Mouse (Mus musculus) heart, embryonic 16.5 days (tissue): ENCODE measurements around the gene Farsa. TPM values are rescaled to one million over a fixed set of nuclear protein-coding genes. Genes with fewer than 3 reads are reported as not detected.

ENCODE experiments used
- ATAC-seq: fragments of 200-750 bp; cut with Nextera tagmentation; replicated peaks from 2 replicates; pipeline ENCODE4 v1.8.0; 2017; ENCODE audit warnings: moderate number of reproducible peaks; ENCODE audit not compliant: insufficient read depth, low FRiP score; ENCODE audit errors: extremely low read depth
- H3K27ac ChIP-seq: fragments of 300-500 bp; sonication (generic); 2 replicates; pipeline ENCODE4 v1.5.1; 2014; ENCODE audit warnings: mild to moderate bottlenecking, low read length, control low read depth, moderate library complexity
- H3K27me3 ChIP-seq: fragments of 300-500 bp; sonication (generic); 2 replicates; pipeline ENCODE4 v1.6.1; 2014; ENCODE audit warnings: low read length, mixed read lengths; ENCODE audit not compliant: control insufficient read depth, insufficient read depth
- H3K36me3 ChIP-seq: fragments of 300-500 bp; sonication (generic); 2 replicates; pipeline ENCODE4 v1.6.1; 2014; ENCODE audit not compliant: control insufficient read depth, insufficient read depth
- H3K4me1 ChIP-seq: fragments of 300-500 bp; sonication (generic); 2 replicates; pipeline ENCODE4 v1.6.1; 2014; ENCODE audit warnings: low read length, mixed read lengths; ENCODE audit not compliant: control insufficient read depth, insufficient read depth
- H3K4me2 ChIP-seq: fragments of 300-500 bp; sonication (generic); 2 replicates; pipeline ENCODE4 v1.6.1; 2014; ENCODE audit warnings: low read depth, mild to moderate bottlenecking, control low read depth, low read length
- H3K4me3 ChIP-seq: fragments of 300-500 bp; sonication (generic); 2 replicates; pipeline ENCODE4 v1.5.1; 2014; ENCODE audit warnings: mild to moderate bottlenecking, control low read depth, low read length
- H3K9ac ChIP-seq: fragments of 300-500 bp; sonication (generic); 2 replicates; pipeline ENCODE4 v1.6.1; 2014; ENCODE audit warnings: low read length, control low read depth
- H3K9me3 ChIP-seq: fragments of 300-500 bp; sonication (generic); replicated peaks from 2 replicates; pipeline ENCODE4 v1.6.1; 2016; ENCODE audit warnings: low read length; ENCODE audit not compliant: control insufficient read depth
- WGBS: fragments of 180-500 bp; shearing (Covaris S2); extraction: QIAGEN DNeasy Blood & Tissue Kit; methylation state at CpG from one replicate; pipeline ENCODE4 v1.1.7; 2014; 5-methylcytosine and 5-hydroxymethylcytosine counted together
- polyA plus RNA-seq: library from polyadenylated mRNA; unstranded; fragments of >200 nt; fragmentation: Nextera tagmentation; extraction: Ambion mirVana; gene quantifications from 2 replicates; pipeline ENCODE4 v1.2.1, GENCODE M21; 2015

Farsa gene
- polyA plus RNA-seq, 1 experiment from 2014 or later, result 64.4 TPM

- Histone ChIP-seq H3K27ac (0 out of 2 replicates have a peak overlapping the region, but pooled peaks have one; percentile 93), H3K4me2 (peak overlapping the region; percentile 82), H3K4me1 (peaks cover 23% of the 10 kb centered on the region), H3K9me3 (no peaks in the 10 kb centered on the region), H3K4me3 (peak overlapping the region; percentile 90), H3K27me3 (no peaks in the 10 kb centered on the region), H3K36me3 (peaks cover 65% of the 10 kb centered on the region), H3K9ac (peak overlapping the region; percentile 92)
- ATAC-seq, result no peak
- 89% methylated on average over 2 of the region's 2 CpGs for WGBS
Observed at GRCm38 (mm10) chr8:84839411-84839810, 17.4 kb upstream of the Farsa start.

DNA sequence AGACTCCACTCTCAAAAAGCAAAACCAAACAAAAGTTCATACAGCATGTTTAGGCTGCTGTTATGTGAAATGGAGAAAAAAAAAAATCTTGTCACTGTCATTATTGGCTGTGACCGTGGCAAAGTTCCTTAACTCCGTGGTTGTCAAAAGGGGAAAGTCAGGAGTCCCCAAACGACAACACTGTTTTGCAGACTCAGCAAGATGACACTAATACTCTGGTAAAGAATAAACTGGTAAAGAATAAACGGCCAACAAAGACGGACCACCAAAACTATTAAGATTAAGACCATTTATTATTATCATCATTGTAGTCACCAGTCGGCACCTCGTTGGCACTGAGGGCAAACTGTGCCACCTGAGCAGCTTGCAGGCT, 16.9 kb upstream of the Farsa start:
- Histone ChIP-seq H3K4me2 (peak overlapping the region; percentile 82), H3K27ac (peak overlapping the region; percentile 93), H3K4me3 (peak overlapping the region; percentile 90), H3K4me1 (peaks cover 25% of the 10 kb centered on the region), H3K36me3 (peaks cover 66% of the 10 kb centered on the region), H3K9ac (peak overlapping the region; percentile 92), H3K9me3 (no peaks in the 10 kb centered on the region), H3K27me3 (no peaks in the 10 kb centered on the region)
- ATAC-seq, result no peak
- under 1% methylated on average over 7 of the region's 7 CpGs for WGBS

GRCm38 (mm10) chr8:84840248-84840999, 16.4 kb upstream of the Farsa start, which contains the start of gene Rad23a:
Gene Rad23a, minus strand, starts transcription at chr8:84840665.
- Histone ChIP-seq H3K4me2 (peak within 1 kb of the TSS; percentile 82), H3K27ac (peak within 1 kb of the TSS; percentile 93), H3K9ac (peak within 1 kb of the TSS; percentile 92), H3K9me3 (no peaks in the 10 kb centered on the region), H3K4me3 (peak within 1 kb of the TSS; percentile 90), H3K27me3 (no peaks in the 10 kb centered on the region), H3K4me1 (peaks cover 25% of the 10 kb centered on the region), H3K36me3 (peaks cover 66% of the 10 kb centered on the region)
- under 1% methylated on average over 51 of the region's 55 CpGs for WGBS
- peak; percentile 92 for ATAC-seq

GRCm38 (mm10) chr8:84841514-84841913, 15.3 kb upstream of the Farsa start:
- Histone ChIP-seq H3K36me3 (peaks cover 59% of the 10 kb centered on the region), H3K9ac (no peak overlapping the region), H3K27ac (no peak overlapping the region), H3K4me3 (no peak overlapping the region), H3K4me2 (no peak overlapping the region), H3K4me1 (peaks cover 19% of the 10 kb centered on the region), H3K27me3 (no peaks in the 10 kb centered on the region), H3K9me3 (no peaks in the 10 kb centered on the region)
- ATAC-seq, result no peak
- WGBS, result 75% methylated on average over 1 of the region's 1 CpGs

DNA sequence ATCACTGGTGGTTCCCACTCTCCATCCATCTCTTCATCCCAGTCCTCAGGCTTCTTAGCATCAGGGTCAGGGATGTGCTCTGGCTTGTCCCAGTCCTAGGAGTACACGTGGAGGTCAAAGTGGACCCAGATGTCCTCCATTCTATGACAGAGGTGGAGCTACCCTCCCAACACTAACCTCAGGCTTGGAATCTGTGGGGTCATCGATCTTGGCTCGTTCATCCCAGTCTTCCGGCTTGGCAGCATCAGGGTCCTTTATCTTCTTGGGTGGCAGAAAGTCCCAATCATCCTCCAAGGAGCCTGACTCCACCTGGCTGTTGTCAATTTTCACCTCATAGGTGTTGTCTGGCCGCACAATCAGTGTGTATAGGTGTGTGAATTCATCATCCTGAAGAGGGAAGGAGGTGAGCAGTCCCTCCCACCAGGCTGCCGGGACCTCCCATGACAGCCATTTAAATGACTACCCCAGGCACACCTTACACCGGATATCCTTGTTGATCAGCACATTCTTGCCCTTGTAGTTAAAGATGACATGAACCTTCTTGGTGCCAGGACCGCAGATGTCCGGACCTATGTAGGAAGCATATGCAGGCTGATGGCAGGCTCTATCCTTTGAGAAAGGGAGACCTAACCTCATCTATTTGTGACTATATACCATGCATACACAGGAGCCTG, 12.3 kb upstream of the Farsa start:
- peak overlapping the region; percentile 96 for H3K9ac ChIP-seq
- no peak overlapping the region for H3K27ac ChIP-seq
- H3K27me3 ChIP-seq, result no peaks in the 10 kb centered on the region
- ATAC-seq, result no peak
- peaks cover 41% of the 10 kb centered on the region for H3K36me3 ChIP-seq
- 74% methylated on average over 9 of the region's 9 CpGs for WGBS
- no peaks in the 10 kb centered on the region for H3K9me3 ChIP-seq
- peaks cover 23% of the 10 kb centered on the region for H3K4me1 ChIP-seq
- peak overlapping the region; percentile 73 for H3K4me3 ChIP-seq
- peak overlapping the region; percentile 91 for H3K4me2 ChIP-seq

GRCm38 (mm10) chr8:84845355-84846093, 11.3 kb upstream of the Farsa start:
- WGBS, result 9% methylated on average over 12 of the region's 12 CpGs
- peak overlapping the region; percentile 73 for H3K4me3 ChIP-seq
- H3K9me3 ChIP-seq, result no peaks in the 10 kb centered on the region
- peaks cover 41% of the 10 kb centered on the region for H3K36me3 ChIP-seq
- peak overlapping the region; percentile 78 for H3K27ac ChIP-seq
- no peak for ATAC-seq
- peak overlapping the region; percentile 96 for H3K9ac ChIP-seq
- peak overlapping the region; percentile 91 for H3K4me2 ChIP-seq
- no peaks in the 10 kb centered on the region for H3K27me3 ChIP-seq
- H3K4me1 ChIP-seq, result peaks cover 19% of the 10 kb centered on the region

- Histone ChIP-seq H3K27ac (peak overlapping the region; percentile 78), H3K36me3 (peaks cover 41% of the 10 kb centered on the region), H3K27me3 (no peaks in the 10 kb centered on the region), H3K9ac (peak overlapping the region; percentile 96), H3K4me2 (peak overlapping the region; percentile 91), H3K4me3 (peak overlapping the region; percentile 73), H3K4me1 (peaks cover 19% of the 10 kb centered on the region), H3K9me3 (no peaks in the 10 kb centered on the region)
- peak; percentile 2; the same call in 1 of the 2 replicates for ATAC-seq
- under 1% methylated on average over 30 of the region's 30 CpGs for WGBS
Observed at GRCm38 (mm10) chr8:84846094-84846721, 10.6 kb upstream of the Farsa start.

DNA sequence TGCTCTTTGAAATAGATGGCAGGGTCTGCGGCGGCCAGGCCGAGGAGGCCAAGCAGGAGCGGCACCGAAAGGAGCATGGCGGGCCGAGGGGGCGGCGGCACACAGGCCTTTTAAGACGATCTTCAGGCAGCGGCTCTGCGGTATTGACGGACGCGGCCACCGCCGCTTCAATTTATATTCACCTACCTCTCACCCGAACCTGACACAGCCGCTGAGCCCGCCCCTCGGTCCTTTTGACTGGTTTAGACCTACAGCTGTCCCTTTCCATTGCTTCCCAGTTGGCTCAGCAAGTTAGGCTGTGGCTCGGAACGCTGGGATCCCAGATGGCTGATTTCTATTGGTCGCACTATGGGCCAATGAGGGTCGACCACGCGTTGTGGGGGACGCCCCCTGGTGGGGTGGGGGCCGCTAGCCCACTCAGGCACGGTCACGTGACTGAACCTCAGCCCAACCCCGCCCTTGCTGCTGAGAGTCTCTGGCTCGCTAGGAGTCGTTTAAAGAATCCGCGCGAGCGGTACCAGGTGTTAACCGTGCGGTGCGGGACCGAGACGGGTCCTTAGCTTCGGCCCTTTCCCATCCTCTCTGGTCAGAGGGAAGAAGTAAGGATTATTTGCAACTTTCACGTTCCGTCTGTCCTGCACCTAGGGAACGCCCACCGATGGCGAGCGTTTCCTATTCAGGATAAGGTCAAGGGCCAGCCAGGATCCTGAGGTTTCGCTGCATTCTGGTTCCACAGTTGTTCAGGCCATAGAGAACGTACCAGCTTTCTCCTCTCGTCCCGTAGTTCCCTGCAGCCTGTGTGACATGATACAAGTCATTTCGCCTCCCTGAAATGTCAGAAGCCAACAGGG, 9.8 kb upstream of the Farsa start, which contains the start of gene Calr:
Gene Calr (minus strand): TSS at position 213 of the 851 bp plus-strand sequence.
- Histone ChIP-seq H3K27me3 (no peaks in the 10 kb centered on the region), H3K36me3 (peaks cover 34% of the 10 kb centered on the region), H3K4me1 (peaks cover 19% of the 10 kb centered on the region), H3K9ac (peak within 1 kb of the TSS; percentile 96), H3K4me3 (peak within 1 kb of the TSS; percentile 77), H3K27ac (peak within 1 kb of the TSS; percentile 94), H3K9me3 (no peaks in the 10 kb centered on the region), H3K4me2 (peak within 1 kb of the TSS; percentile 92)
- ATAC-seq, result peak; percentile 99
- WGBS, result under 1% methylated on average over 55 of the region's 55 CpGs
